Mouse (Mus musculus): ENCODE measurements at regions not wholly inside any gene's neighbourhood (a gene's known extent, or its start where the extent isn't known, plus 50 kb on each side); places are given as distances from the start of the nearest gene placed in this dataset.

DNA sequence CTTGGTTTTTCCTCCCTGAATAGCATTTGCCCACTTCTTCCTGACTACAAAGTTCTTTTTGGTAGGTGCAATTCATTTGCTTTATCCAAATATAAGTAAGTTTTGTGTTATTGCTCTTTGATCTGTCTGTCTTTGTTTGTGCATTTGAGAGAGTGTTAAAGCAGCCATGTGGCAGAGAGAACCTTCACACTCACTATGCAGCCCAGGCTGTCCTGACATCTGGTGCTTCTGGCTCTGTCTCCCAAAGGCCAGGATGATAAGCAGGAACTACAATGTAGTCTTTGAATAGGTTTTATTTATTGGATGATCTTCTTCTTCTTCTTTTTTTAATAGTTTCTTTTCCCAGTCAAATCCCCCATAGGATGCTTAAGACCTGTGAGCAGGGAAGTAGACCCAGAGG is 726.7 kb downstream of the Gm10283 start:
- DNase-seq = no peak

DNA sequence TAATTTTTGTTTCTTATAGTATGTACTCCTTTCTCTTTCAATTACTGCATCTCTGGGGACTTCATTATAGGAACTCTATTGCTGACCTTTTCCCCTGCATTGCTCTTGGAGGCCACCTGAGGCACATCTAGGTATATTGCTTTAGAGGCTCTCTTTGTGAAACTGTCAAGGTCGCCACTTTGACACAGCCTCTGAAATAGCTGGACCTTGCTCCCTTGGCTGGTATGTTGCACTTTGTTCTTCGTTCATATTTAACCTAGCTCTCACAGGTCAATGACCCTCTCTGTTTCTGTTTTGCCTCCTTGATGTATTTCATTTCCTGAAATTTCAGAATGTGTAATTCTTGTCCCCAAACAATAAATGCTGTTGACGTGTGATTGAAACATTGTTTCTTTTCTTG is 734.9 kb downstream of the Gm10283 start:
- peak; percentile 3 for DNase-seq
